Mouse (Mus musculus): ENCODE measurements at regions not wholly inside any gene's neighbourhood (a gene's known extent, or its start where the extent isn't known, plus 50 kb on each side); places are given as distances from the start of the nearest gene placed in this dataset.

GRCm38 (mm10) chr11:113093895-113094445, 311.9 kb downstream of the Sox9 start:
- no peak for DNase-seq (ENCODE audit: low spot score)

DNA sequence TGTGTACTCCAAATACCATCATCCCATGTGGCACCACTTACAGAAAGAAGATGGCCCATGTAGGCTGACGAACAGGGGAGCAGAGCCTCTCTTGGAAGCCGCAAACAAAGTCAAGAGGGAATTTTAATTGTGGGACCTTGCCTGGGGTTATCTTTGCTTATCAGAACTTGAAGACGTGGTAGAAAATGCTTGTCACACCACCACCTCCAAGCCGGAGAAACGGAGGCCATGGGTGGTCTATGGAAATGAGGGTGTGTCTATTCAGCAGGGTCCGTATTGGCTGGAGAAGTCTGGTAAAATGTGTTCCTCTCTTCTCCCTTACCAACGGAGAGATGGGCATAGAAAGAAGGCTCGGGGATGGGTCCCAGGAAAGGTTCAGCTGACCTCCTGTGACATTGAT, 313.6 kb downstream of the Sox9 start:
- no peak for DNase-seq (ENCODE audit: low spot score)

- DNase-seq (ENCODE audit: low spot score), result no peak
Observed at GRCm38 (mm10) chr11:113096209-113096608, 314.2 kb downstream of the Sox9 start.

GRCm38 (mm10) chr11:113098360-113098759, 316.3 kb downstream of the Sox9 start:
- no peak for DNase-seq (ENCODE audit: low spot score)

- DNase-seq (ENCODE audit: low spot score), result no peak
Observed at GRCm38 (mm10) chr11:113100800-113101199, 318.8 kb downstream of the Sox9 start.

DNA sequence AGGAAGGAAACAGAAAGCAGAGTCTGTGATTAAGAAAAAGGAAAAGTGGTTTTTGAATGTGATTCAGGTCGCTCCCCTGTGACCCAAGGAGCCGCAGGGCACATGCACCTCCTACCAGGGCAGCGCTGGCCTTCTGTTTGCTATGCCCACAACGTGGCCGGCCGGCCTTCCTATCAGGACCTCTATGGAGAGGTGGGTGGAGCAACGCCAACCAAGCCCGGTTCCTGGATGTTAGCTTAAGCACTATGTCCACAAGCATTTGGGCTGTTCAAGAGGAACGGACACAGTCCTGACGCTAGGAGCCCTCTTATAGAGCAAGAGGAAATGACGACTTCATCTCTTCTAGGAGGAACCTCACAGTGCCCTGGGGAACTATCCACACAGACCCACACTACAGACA, 319.5 kb downstream of the Sox9 start:
- no peak for DNase-seq (ENCODE audit: low spot score)

DNA sequence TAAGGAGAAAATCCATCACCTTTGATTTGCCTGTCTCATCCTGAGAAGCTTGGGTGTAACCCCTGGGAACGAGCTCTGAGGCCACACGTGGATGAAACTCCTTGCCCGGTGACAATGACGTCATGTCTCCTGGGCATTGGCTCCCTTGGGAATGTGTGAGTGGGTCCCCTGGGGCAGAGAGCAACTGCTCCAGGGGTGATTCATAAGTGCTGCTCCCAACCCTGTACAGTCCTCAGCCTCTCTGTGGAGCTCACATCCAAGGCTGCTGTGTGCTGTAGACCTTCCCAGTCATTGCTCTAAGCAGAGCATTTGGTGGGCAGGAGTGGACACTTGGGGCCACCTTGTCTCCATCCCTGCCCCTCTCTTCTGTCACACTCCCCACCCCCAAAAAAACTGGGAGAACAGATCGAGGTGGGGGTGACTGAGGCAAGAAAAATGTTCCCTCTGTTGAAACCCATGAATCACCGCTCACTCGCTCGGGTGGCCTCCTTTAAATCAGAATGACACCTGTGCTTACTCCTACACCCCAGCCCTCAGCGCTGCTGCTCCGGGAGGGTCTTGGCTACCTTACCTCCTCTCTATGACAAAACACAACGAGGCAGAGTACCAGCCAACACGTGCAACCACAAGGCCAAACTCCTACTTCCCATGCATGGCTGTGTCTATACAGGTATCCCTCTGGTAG, 321.3 kb downstream of the Sox9 start:
- DNase-seq (ENCODE audit: low spot score), result no peak

DNA sequence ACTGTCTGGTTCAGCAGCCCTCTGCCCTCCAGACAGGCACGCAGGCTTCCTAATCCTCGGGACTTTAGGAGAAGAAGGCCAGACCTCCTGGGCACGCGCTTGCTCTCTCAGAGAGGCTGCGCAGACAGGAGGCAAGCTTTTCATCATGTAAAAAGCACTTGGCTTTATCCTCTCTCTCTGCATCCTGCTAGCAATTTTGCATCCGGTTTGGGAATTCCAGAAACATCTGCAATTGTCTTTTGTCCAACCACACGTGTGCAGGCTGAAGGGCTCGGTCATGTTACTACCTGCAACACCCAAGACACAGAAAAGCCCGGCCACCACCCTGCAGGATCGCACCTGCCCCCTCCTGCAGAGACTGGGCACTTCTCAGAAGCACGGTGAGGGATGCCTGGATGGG, 323.3 kb downstream of the Sox9 start:
- no peak for DNase-seq (ENCODE audit: low spot score)

DNA sequence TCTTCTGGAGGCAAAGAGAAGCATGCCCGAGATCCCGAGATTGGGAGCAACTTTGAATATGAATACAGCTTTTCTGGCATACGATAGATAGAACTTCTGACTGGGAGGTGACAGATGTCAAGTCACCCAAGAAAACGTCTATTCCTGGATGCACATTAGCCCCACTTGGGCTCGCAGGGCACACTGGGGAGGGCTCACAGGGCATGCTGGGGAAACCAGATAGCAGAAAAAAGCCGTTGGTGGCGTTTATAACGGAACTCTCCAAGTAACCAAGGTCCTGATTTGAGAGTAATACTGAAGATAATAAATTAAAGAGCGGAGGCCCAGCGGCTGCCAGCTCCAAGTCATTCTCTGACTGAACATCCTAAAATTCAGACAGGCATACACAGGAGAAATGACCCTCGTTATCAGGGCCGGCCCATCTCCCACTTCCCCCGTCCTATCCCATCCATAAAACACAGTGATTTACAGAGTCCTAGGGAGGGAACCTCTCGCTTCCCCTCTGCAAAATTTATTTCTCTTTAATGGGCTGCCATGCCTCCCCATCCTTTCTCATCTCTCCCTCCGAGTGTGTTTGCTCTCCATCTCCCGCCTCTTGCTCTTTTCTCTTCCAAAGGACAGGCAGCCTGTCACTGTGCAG, 325.3 kb downstream of the Sox9 start:
- no peak for DNase-seq (ENCODE audit: low spot score)

GRCm38 (mm10) chr11:113107966-113108699, 326.1 kb downstream of the Sox9 start:
- no peak for DNase-seq (ENCODE audit: low spot score)

GRCm38 (mm10) chr11:113109096-113109495, 327.1 kb downstream of the Sox9 start:
- DNase-seq (ENCODE audit: low spot score), result no peak

DNA sequence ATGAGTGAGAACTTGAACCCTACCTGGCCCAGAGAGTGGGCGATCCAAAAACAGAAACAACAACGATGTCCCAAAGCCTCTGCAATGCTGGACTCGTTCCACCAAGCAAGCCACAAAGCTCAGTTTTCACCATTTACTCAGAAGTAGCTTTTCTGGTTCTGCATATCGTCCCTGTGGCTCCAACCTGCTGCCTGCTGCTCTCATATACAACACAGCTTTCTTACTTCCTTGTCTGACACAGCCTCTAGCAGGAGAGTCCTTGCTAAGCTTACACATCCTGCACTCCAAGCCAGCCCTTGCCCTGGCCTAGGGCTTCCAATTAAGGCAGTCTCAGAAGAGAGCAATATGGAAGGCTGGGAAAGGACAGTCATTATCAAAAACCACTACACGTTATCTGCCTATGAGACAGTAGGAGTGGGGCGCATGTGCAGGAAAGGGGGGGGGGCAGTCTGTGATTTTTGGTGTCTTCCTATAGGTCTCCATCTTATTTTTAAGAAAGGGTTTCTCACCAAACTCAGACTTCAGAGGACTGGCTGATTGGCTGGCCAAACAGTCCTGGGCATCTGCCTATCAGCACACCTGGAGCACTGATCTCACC, 331.3 kb downstream of the Sox9 start:
- no peak for DNase-seq (ENCODE audit: low spot score)

DNA sequence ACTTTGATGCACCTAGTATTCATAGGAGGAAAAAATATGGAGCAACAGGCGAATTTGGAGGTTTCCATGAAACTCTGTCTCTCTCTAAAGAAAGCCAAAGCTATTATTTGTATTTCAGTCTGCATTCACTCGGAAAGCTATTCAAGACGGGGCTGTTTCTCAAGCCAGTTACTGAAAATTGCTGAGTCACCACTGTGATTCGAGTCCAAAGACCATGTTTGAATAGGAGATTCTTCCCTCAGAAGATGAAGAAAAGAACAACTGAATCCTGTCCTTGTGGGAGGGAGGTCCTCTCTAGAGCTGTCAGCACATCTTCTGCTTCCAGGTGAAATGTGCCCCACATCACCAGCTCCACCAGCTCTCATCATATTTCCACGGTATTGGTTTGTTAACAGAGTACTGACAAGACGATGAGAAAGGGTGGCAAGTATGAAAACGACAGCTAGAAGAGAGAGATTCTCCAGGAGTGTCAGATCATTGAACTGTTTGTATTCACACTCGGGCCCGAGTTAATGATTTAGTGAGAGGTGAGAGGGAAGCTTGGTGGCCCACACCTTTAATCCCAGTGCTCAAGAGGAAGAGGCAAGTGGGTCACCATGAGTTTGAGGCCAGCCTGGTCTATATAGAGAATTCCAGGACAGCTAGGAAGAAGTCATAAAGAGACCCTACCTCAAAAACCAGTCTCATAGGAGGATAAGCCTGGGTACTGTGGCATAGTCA, 335.3 kb downstream of the Sox9 start:
- no peak for DNase-seq (ENCODE audit: low spot score)

DNA sequence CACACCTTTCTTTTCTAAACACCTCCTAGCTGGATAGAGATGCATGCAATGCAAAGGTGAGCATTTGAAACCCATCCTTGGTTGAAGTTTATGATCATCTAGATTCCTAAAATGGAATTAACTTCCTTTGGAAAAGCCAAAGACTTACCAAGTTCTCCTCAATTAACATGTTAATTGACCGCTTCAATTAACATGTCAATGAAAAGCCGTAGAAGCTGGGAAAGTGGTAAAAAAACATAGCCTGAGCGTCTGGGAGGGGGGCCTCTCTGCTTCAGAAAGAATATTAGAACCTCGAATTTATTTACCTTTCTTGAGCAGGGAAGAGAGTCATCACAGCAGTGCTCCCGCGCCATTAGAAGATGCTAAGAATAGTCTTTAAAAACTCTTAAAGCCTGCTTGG, 338.5 kb downstream of the Sox9 start:
- no peak for DNase-seq (ENCODE audit: low spot score)

- no peak for DNase-seq (ENCODE audit: low spot score)
Observed at GRCm38 (mm10) chr11:113121307-113121706, 339.3 kb downstream of the Sox9 start.

GRCm38 (mm10) chr11:113122137-113122536, 340.1 kb downstream of the Sox9 start:
- DNase-seq (ENCODE audit: low spot score), result no peak

GRCm38 (mm10) chr11:113122964-113123363, 340.9 kb downstream of the Sox9 start:
- no peak for DNase-seq (ENCODE audit: low spot score)

DNA sequence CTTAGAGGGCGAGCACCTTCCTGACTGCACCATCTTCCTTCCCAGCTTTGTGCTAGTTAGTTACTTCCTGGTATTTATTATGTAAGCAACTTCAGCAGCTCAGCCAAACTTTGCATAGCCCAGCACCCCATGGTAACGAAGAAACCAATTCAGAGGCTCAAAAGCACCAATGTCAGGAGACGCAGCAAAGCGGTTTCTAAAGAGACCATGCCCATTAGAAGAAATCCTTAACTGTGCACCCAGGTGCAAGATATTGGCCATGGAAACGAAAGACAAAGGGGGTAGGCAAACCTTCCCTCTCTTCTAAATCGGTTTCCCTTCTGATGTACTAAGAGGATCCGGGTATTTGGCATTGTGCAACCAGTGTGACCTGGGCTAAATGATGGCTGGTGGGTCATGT, 343.8 kb downstream of the Sox9 start:
- DNase-seq (ENCODE audit: low spot score), result no peak

- DNase-seq (ENCODE audit: low spot score), result no peak
Observed at GRCm38 (mm10) chr11:113129192-113129591, 347.2 kb downstream of the Sox9 start.

DNA sequence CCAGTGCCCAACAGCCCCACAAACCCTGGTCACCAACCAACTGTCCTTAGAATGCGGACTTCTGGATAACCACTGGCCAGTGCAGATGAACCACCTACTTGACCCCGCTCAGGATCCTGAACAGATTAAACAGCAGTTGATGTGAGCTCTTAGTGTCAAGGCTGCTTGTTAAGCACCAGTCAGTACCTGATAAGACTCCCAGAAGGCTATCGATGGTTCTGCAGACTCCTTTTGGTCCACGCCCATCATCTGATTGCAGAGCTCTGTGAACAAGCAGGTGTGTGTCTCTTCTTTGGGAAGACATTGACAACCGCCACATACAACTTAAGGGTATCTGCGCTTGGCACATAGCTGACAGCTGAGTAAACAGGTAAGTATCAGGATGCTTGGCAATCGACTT, 348.0 kb downstream of the Sox9 start:
- no peak for DNase-seq (ENCODE audit: low spot score)

GRCm38 (mm10) chr11:113132078-113133064, 350.3 kb downstream of the Sox9 start:
- DNase-seq (ENCODE audit: low spot score), result no peak

Data from c-Kit-positive CD71-positive TER-119-positive erythroid progenitor cells, embryonic 14.5 days (primary cell).